Mouse (Mus musculus) MEL (cell line): Measurements from ENCODE around the gene Sorbs2. TPM values are rescaled to one million over a fixed set of nuclear protein-coding genes. Genes with fewer than 3 reads are reported as not detected.

Experiments
- DNase-seq: peaks from one replicate; pipeline ENCODE4 v3.0.0; 2011; ENCODE audit warnings: low read depth, low spot score
- H3K27ac ChIP-seq: 2 replicates; pipeline ENCODE4 v1.5.1; 2012; ENCODE audit warnings: low read depth, mild to moderate bottlenecking, control low read depth, low read length, moderate library complexity; ENCODE audit not compliant: control insufficient read depth
- H3K27me3 ChIP-seq, 2 experiments: fragments of 150-350 bp in 1 of 2; sonication (generic) in 1 of 2; 2 replicates each; pipeline ENCODE4 v1.6.1; 2012; ENCODE audit warnings: low read length in 2 of 2, mild to moderate bottlenecking in 2 of 2, improper control_type of control experiment in 1 of 2, moderate library complexity in 1 of 2; ENCODE audit not compliant: insufficient read depth in 2 of 2, control insufficient read depth in 1 of 2
- H3K36me3 ChIP-seq, 2 experiments: 2 replicates each; pipeline ENCODE4 v1.6.1; 2012 to 2014; ENCODE audit warnings: low read length in 2 of 2, improper control_type of control experiment in 1 of 2, inconsistent platforms in 1 of 2, mild to moderate bottlenecking in 1 of 2; ENCODE audit not compliant: insufficient read depth in 2 of 2, control insufficient read depth in 1 of 2
- H3K4me1 ChIP-seq, 2 experiments: fragments of 150-350 bp in 1 of 2; sonication (generic) in 1 of 2; 2 replicates each; pipeline ENCODE4 v1.6.1; 2012; ENCODE audit warnings: low read length in 2 of 2, improper control_type of control experiment in 1 of 2, mild to moderate bottlenecking in 1 of 2; ENCODE audit not compliant: insufficient read depth in 2 of 2, control insufficient read depth in 1 of 2
- H3K4me3 ChIP-seq, 2 experiments: fragments of 150-350 bp in 1 of 2; sonication (generic) in 1 of 2; 2 replicates each; pipeline ENCODE4 v1.5.1; 2012; ENCODE audit warnings: low read depth in 2 of 2, low read length in 2 of 2, mild to moderate bottlenecking in 2 of 2, moderate library complexity in 2 of 2, control low read depth in 1 of 2, improper control_type of control experiment in 1 of 2; ENCODE audit not compliant: control insufficient read depth in 1 of 2, insufficient read depth in 1 of 2
- H3K79me2 ChIP-seq: 2 replicates; pipeline ENCODE4 v1.6.1; 2012; ENCODE audit warnings: mild to moderate bottlenecking, low read length, moderate library complexity; ENCODE audit not compliant: control insufficient read depth, poor library complexity, insufficient read depth
- H3K9ac ChIP-seq: 2 replicates; pipeline ENCODE4 v1.6.1; 2012; ENCODE audit warnings: low read depth, mild to moderate bottlenecking, control low read depth, low read length, moderate library complexity; ENCODE audit not compliant: control insufficient read depth, poor library complexity, severe bottlenecking
- H3K9me3 ChIP-seq: fragments of 150-350 bp; sonication (generic); replicated peaks from 2 replicates; pipeline ENCODE4 v1.6.1; 2012; ENCODE audit warnings: mild to moderate bottlenecking, low read length, improper control_type of control experiment, moderate library complexity; ENCODE audit not compliant: insufficient read depth
- BHLHE40 ChIP-seq: IDR thresholded peaks from 2 replicates; pipeline ENCODE4 v1.6.1; 2012; ENCODE audit warnings: low read depth, mild to moderate bottlenecking, inconsistent platforms, low read length, improper control_type of control experiment, borderline replicate concordance
- CHD1 ChIP-seq: IDR thresholded peaks from 2 replicates; pipeline ENCODE4 v1.6.1; 2012; ENCODE audit warnings: low read depth, mild to moderate bottlenecking, inconsistent platforms, low read length, improper control_type of control experiment
- CHD2 ChIP-seq: IDR thresholded peaks from 2 replicates; pipeline ENCODE4 v1.6.1; 2011; ENCODE audit warnings: low read length, improper control_type of control experiment
- CTCF ChIP-seq, 3 experiments: IDR thresholded peaks in 2 of 3; conservative IDR thresholded peaks in 1 of 3; 2 replicates each; pipeline ENCODE4 v1.5.1; 2011 to 2012; ENCODE audit warnings: low read length in 3 of 3, low read depth in 2 of 3, mild to moderate bottlenecking in 2 of 3, improper control_type of control experiment in 1 of 3, inconsistent platforms in 1 of 3, mixed read lengths in 1 of 3, moderate library complexity in 1 of 3; ENCODE audit not compliant: control insufficient read depth in 1 of 3, insufficient read depth in 1 of 3, poor library complexity in 1 of 3, severe bottlenecking in 1 of 3
- E2F4 ChIP-seq: IDR thresholded peaks from 2 replicates; pipeline ENCODE4 v1.6.1; 2011; ENCODE audit warnings: low read depth, low read length, improper control_type of control experiment, borderline replicate concordance
- ELF1 ChIP-seq: IDR thresholded peaks from 2 replicates; pipeline ENCODE4 v1.6.1; 2014; ENCODE audit warnings: low read depth, mild to moderate bottlenecking, inconsistent platforms, low read length, improper control_type of control experiment, moderate library complexity
- EP300 ChIP-seq, 2 experiments: IDR thresholded peaks; 2 replicates each; pipeline ENCODE4 v1.6.1; 2011; ENCODE audit warnings: improper control_type of control experiment in 2 of 2, low read length in 2 of 2, low read depth in 1 of 2, mild to moderate bottlenecking in 1 of 2
- ETS1 ChIP-seq: IDR thresholded peaks from 2 replicates; pipeline ENCODE4 v1.6.1; 2012; ENCODE audit warnings: low read depth, mild to moderate bottlenecking, inconsistent platforms, low read length, improper control_type of control experiment, moderate library complexity
- GATA1 ChIP-seq: IDR thresholded peaks from 2 replicates; pipeline ENCODE4 v1.6.1; 2011; ENCODE audit warnings: low read depth, low read length, improper control_type of control experiment
- HCFC1 ChIP-seq: IDR thresholded peaks from 2 replicates; pipeline ENCODE4 v1.6.1; 2012; ENCODE audit warnings: low read depth, mild to moderate bottlenecking, inconsistent platforms, low read length, improper control_type of control experiment, moderate library complexity
- JUND ChIP-seq: IDR thresholded peaks from 2 replicates; pipeline ENCODE4 v1.6.1; 2011; ENCODE audit warnings: low read depth, mild to moderate bottlenecking, improper control_type of control experiment, low read length
- MAZ ChIP-seq: IDR thresholded peaks from 2 replicates; pipeline ENCODE4 v1.6.1; 2012; ENCODE audit warnings: low read depth, mild to moderate bottlenecking, inconsistent platforms, low read length, improper control_type of control experiment
- MYC ChIP-seq: IDR thresholded peaks from 2 replicates; pipeline ENCODE4 v1.6.1; 2011; ENCODE audit warnings: low read depth, mild to moderate bottlenecking, low read length, improper control_type of control experiment, moderate library complexity
- NELFE ChIP-seq: IDR thresholded peaks from 2 replicates; pipeline ENCODE4 v1.6.1; 2011; ENCODE audit warnings: low read depth, low read length, improper control_type of control experiment
- NRF1 ChIP-seq: IDR thresholded peaks from 2 replicates; pipeline ENCODE4 v1.6.1; 2014; ENCODE audit warnings: low read depth, mild to moderate bottlenecking, inconsistent platforms, low read length, improper control_type of control experiment, moderate library complexity; ENCODE audit not compliant: poor library complexity, insufficient read depth, severe bottlenecking
- POLR2A ChIP-seq, 2 experiments: IDR thresholded peaks; 2 replicates each; pipeline ENCODE4 v1.6.1; 2011 to 2012; ENCODE audit warnings: low read length in 2 of 2, mild to moderate bottlenecking in 2 of 2, control low read depth in 1 of 2, improper control_type of control experiment in 1 of 2, low read depth in 1 of 2, moderate library complexity in 1 of 2; ENCODE audit not compliant: control insufficient read depth in 1 of 2, insufficient read depth in 1 of 2, poor library complexity in 1 of 2
- POLR2AphosphoS2 ChIP-seq: IDR thresholded peaks from 2 replicates; pipeline ENCODE4 v1.6.1; 2011; ENCODE audit warnings: low read length, improper control_type of control experiment
- POLR2AphosphoS5 ChIP-seq: IDR thresholded peaks from 2 replicates; pipeline ENCODE4 v1.6.1; 2012; ENCODE audit warnings: low read depth, borderline replicate concordance, mild to moderate bottlenecking, inconsistent platforms, low read length, moderate library complexity, mixed read lengths
- RCOR1 ChIP-seq: IDR thresholded peaks from 2 replicates; pipeline ENCODE4 v1.6.1; 2012; ENCODE audit warnings: low read depth, mild to moderate bottlenecking, inconsistent platforms, low read length, improper control_type of control experiment
- SMC3 ChIP-seq: IDR thresholded peaks from 2 replicates; pipeline ENCODE4 v1.6.1; 2011; ENCODE audit warnings: low read depth, low read length, improper control_type of control experiment
- TAL1 ChIP-seq: IDR thresholded peaks from 2 replicates; pipeline ENCODE4 v1.6.1; 2012; ENCODE audit warnings: mild to moderate bottlenecking, inconsistent platforms, low read length, moderate library complexity, mixed read lengths
- UBTF ChIP-seq: IDR thresholded peaks from 2 replicates; pipeline ENCODE4 v1.6.1; 2012; ENCODE audit warnings: low read depth, mild to moderate bottlenecking, inconsistent platforms, low read length, improper control_type of control experiment, moderate library complexity, borderline replicate concordance; ENCODE audit not compliant: insufficient read depth
- USF1 ChIP-seq: IDR thresholded peaks from 2 replicates; pipeline ENCODE4 v1.6.1; 2014; ENCODE audit warnings: low read depth, mild to moderate bottlenecking, inconsistent platforms, low read length, improper control_type of control experiment, moderate library complexity
- USF2 ChIP-seq, 2 experiments: IDR thresholded peaks; 2 replicates each; pipeline ENCODE4 v1.6.1; 2011 to 2012; ENCODE audit warnings: improper control_type of control experiment in 2 of 2, low read length in 2 of 2, borderline replicate concordance in 1 of 2, inconsistent platforms in 1 of 2, low read depth in 1 of 2, mild to moderate bottlenecking in 1 of 2; ENCODE audit not compliant: insufficient read depth in 1 of 2
- ZKSCAN1 ChIP-seq: IDR thresholded peaks from 2 replicates; pipeline ENCODE4 v1.6.1; 2012; ENCODE audit warnings: low read depth, mild to moderate bottlenecking, inconsistent platforms, low read length, improper control_type of control experiment, moderate library complexity
- ZMIZ1 ChIP-seq: IDR thresholded peaks from 2 replicates; pipeline ENCODE4 v1.6.1; 2012; ENCODE audit warnings: low read depth, mild to moderate bottlenecking, inconsistent platforms, low read length, improper control_type of control experiment, moderate library complexity
- polyA plus RNA-seq, 2 experiments: library from polyadenylated mRNA; stranded (reverse) in 1 of 2; unstranded in 1 of 2; fragments of >175 nt in 1 of 2; fragments of >200 nt in 1 of 2; gene quantifications; 2 replicates each; pipeline versions ENCODE4 v1.2.1 to v1.2.4; 2012; ENCODE audit warnings: low replicate concordance in 2 of 2, low read depth in 1 of 2; ENCODE audit not compliant: insufficient read length in 2 of 2, insufficient read depth in 1 of 2, missing spikeins in 1 of 2
- total RNA-seq: library from RNA; depleted of rRNA; stranded (reverse); fragments of 300-350 nt; gene quantifications from 2 replicates; pipeline ENCODE4 v1.2.3, GENCODE M21; 2012

The Sorbs2 gene
- total and polyA plus RNA-seq, 3 experiments, result not detected

GRCm38 (mm10) chr8:45776366-45776765, 268.8 kb downstream of the Sorbs2 start:
- Histone ChIP-seq H3K36me3 (no peaks in the 10 kb centered on the region), H3K27ac (no peak overlapping the region), H3K9ac (no peak overlapping the region), H3K27me3 (no peaks in the 10 kb centered on the region), H3K9me3 (no peaks in the 10 kb centered on the region), H3K4me1 (no peaks in the 10 kb centered on the region), H3K79me2 (no peaks in the 10 kb centered on the region), H3K4me3 (no peak overlapping the region)
- DNase-seq, result no peak
- TF ChIP-seq MAZ (no peak), HCFC1 (no peak), CHD2 (no peak), RCOR1 (no peak), USF1 (no peak), POLR2A (IDR thresholded peaks at IDR 0.05; ENCODE audit: control insufficient read depth in 1 of 2, insufficient read depth in 1 of 2, low read depth in 1 of 2, low read length in 2 of 2, poor library complexity in 1 of 2) (no peak), UBTF (no peak), GATA1 (no peak), CTCF (IDR thresholded peaks at IDR 0.05 in 2 of 3, conservative IDR thresholded peaks at IDR 0.05 in 1 of 3; ENCODE audit: control insufficient read depth in 1 of 3, insufficient read depth in 1 of 3, low read depth in 2 of 3, low read length in 3 of 3, poor library complexity in 1 of 3, severe bottlenecking in 1 of 3) (no peak), MYC (no peak), CHD1 (no peak), TAL1 (no peak), SMC3 (no peak), EP300 (IDR thresholded peaks at IDR 0.05; ENCODE audit: low read depth in 1 of 2, low read length in 2 of 2) (no peak), ZKSCAN1 (no peak), NELFE (no peak), BHLHE40 (no peak)

GRCm38 (mm10) chr8:45776977-45777376, 269.4 kb downstream of the Sorbs2 start:
- Histone ChIP-seq H3K36me3 (no peaks in the 10 kb centered on the region), H3K4me1 (no peaks in the 10 kb centered on the region), H3K27me3 (no peaks in the 10 kb centered on the region), H3K9me3 (no peaks in the 10 kb centered on the region), H3K79me2 (no peaks in the 10 kb centered on the region), H3K4me3 (no peak overlapping the region), H3K9ac (no peak overlapping the region), H3K27ac (no peak overlapping the region)
- no peak for DNase-seq
- TF ChIP-seq TAL1 (no peak), POLR2AphosphoS5 (no peak), E2F4 (no peak), USF2 (IDR thresholded peaks at IDR 0.05; ENCODE audit: borderline replicate concordance in 1 of 2, insufficient read depth in 1 of 2, low read depth in 1 of 2, low read length in 2 of 2) (no peak), JUND (no peak), ETS1 (no peak), SMC3 (no peak), ELF1 (no peak), MAZ (no peak), NRF1 (no peak), ZMIZ1 (no peak), POLR2AphosphoS2 (no peak)
